Mouse (Mus musculus): ENCODE measurements around the gene Kras.

Gene Kras

GRCm38 (mm10) chr6:145249291-145250184 lies 501 bp downstream of the Kras start:
- DNase-seq = peak; percentile 39

GRCm38 (mm10) chr6:145247886-145248285 lies 2.2 kb downstream of the Kras start:
- DNase-seq = no peak

- no peak for DNase-seq
Observed at GRCm38 (mm10) chr6:145246841-145247240, 3.2 kb downstream of the Kras start.

GRCm38 (mm10) chr6:145242521-145242920 lies 7.5 kb downstream of the Kras start:
- DNase-seq = no peak

GRCm38 (mm10) chr6:145240285-145240684 lies 9.8 kb downstream of the Kras start:
- no peak for DNase-seq

GRCm38 (mm10) chr6:145237148-145237547 lies 12.9 kb downstream of the Kras start:
- no peak for DNase-seq

GRCm38 (mm10) chr6:145235367-145235766 lies 14.7 kb downstream of the Kras start:
- no peak for DNase-seq

GRCm38 (mm10) chr6:145234391-145234790 lies 15.6 kb downstream of the Kras start:
- DNase-seq = no peak

GRCm38 (mm10) chr6:145226296-145226695 lies 23.7 kb downstream of the Kras start:
- DNase-seq = no peak

GRCm38 (mm10) chr6:145224246-145224645 lies 25.8 kb downstream of the Kras start:
- no peak for DNase-seq

- DNase-seq = no peak
Observed at GRCm38 (mm10) chr6:145215826-145216225, 34.2 kb downstream of the Kras start.

- DNase-seq = no peak
Observed at GRCm38 (mm10) chr6:145213916-145214315, 36.1 kb downstream of the Kras start.

GRCm38 (mm10) chr6:145211376-145212305 lies 38.4 kb downstream of the Kras start:
- DNase-seq = no peak

- peak; percentile 92 for DNase-seq
Observed at GRCm38 (mm10) chr6:145210816-145211338, 39.2 kb downstream of the Kras start, which contains the start of the genes Casc1 and Etfrf1. Gene Casc1, minus strand, starts transcription at chr6:145211005. Gene Etfrf1, plus strand, starts transcription at chr6:145211134.

- no peak for DNase-seq
Observed at GRCm38 (mm10) chr6:145210056-145210680, 39.9 kb downstream of the Kras start.

GRCm38 (mm10) chr6:145205142-145205541 lies 44.9 kb downstream of the Kras start:
- DNase-seq = no peak

GRCm38 (mm10) chr6:145204440-145204839 lies 45.6 kb downstream of the Kras start:
- no peak for DNase-seq

GRCm38 (mm10) chr6:145202432-145203125 lies 47.5 kb downstream of the Kras start:
- no peak for DNase-seq

GRCm38 (mm10) chr6:145197949-145198686 lies 51.9 kb downstream of the Kras start:
- DNase-seq = no peak

- DNase-seq = no peak
Observed at GRCm38 (mm10) chr6:145193446-145193845, 56.6 kb downstream of the Kras start.

GRCm38 (mm10) chr6:145193038-145193437 lies 57.0 kb downstream of the Kras start:
- no peak for DNase-seq

Data from right cerebral cortex, postnatal 4 days (tissue).